In the genomic region with DNA sequence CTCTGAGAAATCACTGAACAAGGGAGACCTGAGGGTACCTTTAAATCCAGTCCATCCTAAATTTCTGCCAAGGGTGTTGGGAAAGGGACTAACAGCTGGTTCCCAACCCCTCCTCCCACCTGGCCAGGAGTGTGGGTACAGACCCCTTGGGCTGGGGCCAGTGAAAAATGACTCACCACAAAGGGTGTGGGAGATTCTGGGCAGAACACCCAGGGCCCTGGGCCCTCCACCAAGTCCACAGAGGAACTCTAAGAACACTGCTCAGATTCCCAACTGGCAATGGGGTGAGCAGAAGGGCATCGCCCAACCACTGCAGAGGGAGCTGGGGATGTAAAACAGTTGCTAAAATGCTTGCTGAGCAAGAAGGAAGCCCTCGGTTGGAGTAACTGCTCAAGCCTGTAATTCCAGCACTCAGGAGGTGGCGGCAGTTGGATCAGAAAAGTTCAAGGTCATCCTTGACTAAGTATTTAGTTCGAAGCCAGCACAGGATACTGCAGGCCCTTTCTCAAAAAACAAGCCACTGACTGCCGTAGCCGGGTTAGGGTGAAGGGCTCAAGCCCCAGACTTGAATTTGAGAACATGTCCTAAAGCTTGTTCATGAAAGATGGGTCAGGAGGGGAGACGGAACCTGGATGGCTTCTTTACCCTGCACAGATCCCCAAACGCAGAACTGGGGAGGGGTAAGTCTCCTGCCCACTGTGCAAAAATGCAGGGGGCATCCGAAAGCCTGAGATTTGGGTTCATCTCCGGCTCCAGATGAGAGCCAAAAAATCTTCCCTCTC, we compare ENCODE assay signal across 7 mouse cellular contexts. TPM values are rescaled to one million over a fixed set of nuclear protein-coding genes. Genes with fewer than 3 reads are reported as not detected.
DNase-seq lines count a peak whose midpoint lies in the region; ATAC-seq and TF ChIP-seq lines count a peak whose summit lies in the region.

No protein-coding gene starts in this region.

- H3K36me3 ChIP-seq in neural tube, embryonic 11.5 days (ENCODE audit: control insufficient read depth, insufficient read depth, low read length) = no peaks in the 10 kb centered on the region
- H3K36me3 ChIP-seq in forebrain, postnatal 0 days (ENCODE audit: insufficient read depth) = no peaks in the 10 kb centered on the region
- no peaks in the 10 kb centered on the region for H3K36me3 ChIP-seq in intestine, embryonic 14.5 days (ENCODE audit: control insufficient read depth, insufficient read depth, low read length)
- no peaks in the 10 kb centered on the region for H3K36me3 ChIP-seq in midbrain, postnatal 0 days (ENCODE audit: insufficient read depth, low read length)

- peaks cover 29% of the 10 kb centered on the region for H3K4me1 ChIP-seq in neural tube, embryonic 11.5 days (ENCODE audit: control insufficient read depth, insufficient read depth, low read length)
- peaks cover 24% of the 10 kb centered on the region for H3K4me1 ChIP-seq in forebrain, postnatal 0 days (ENCODE audit: insufficient read depth)
- H3K4me1 ChIP-seq in intestine, embryonic 14.5 days (replicated peaks; ENCODE audit: control insufficient read depth, insufficient read depth, low read length) = peaks cover 38% of the 10 kb centered on the region
- H3K4me1 ChIP-seq in midbrain, postnatal 0 days (ENCODE audit: insufficient read depth, low read length) = peaks cover 24% of the 10 kb centered on the region

- TF ChIP-seq CTCF in forebrain, postnatal 0 days (IDR thresholded peaks at IDR 0.05; ENCODE audit: low read depth) = no peak
- no peak for TF ChIP-seq CTCF in midbrain, postnatal 0 days (IDR thresholded peaks at IDR 0.05)

- peak overlapping the region; percentile 100 for H3K4me2 ChIP-seq in neural tube, embryonic 11.5 days (ENCODE audit: low read depth)
- H3K4me2 ChIP-seq in forebrain, postnatal 0 days (ENCODE audit: low read depth) = peak overlapping the region; percentile 91
- peak overlapping the region; percentile 98 for H3K4me2 ChIP-seq in intestine, embryonic 14.5 days (ENCODE audit: low read length)
- peak overlapping the region; percentile 98 for H3K4me2 ChIP-seq in midbrain, postnatal 0 days (ENCODE audit: low read depth, low read length, poor library complexity, severe bottlenecking)

- peak overlapping the region; percentile 80 for H3K27ac ChIP-seq in neural tube, embryonic 11.5 days (ENCODE audit: low read depth, low read length)
- H3K27ac ChIP-seq in forebrain, postnatal 0 days (ENCODE audit: low read depth, low read length) = peak overlapping the region; percentile 97
- H3K27ac ChIP-seq in intestine, embryonic 14.5 days (ENCODE audit: low read depth) = peak overlapping the region; percentile 81
- H3K27ac ChIP-seq in midbrain, postnatal 0 days (ENCODE audit: low read depth, low read length) = peak overlapping the region; percentile 93

- no peak for ATAC-seq in neural tube, embryonic 11.5 days (ENCODE audit: insufficient read depth, low FRiP score, low TSS enrichment)
- no peak for ATAC-seq in forebrain, postnatal 0 days
- ATAC-seq in intestine, embryonic 14.5 days (replicated peaks; ENCODE audit: low FRiP score, low TSS enrichment, low read depth) = no peak
- ATAC-seq in midbrain, postnatal 0 days (ENCODE audit: low FRiP score) = no peak

- H3K4me3 ChIP-seq in neural tube, embryonic 11.5 days (ENCODE audit: low read depth, low read length) = peak overlapping the region; percentile 46
- peak overlapping the region; percentile 93 for H3K4me3 ChIP-seq in forebrain, postnatal 0 days (ENCODE audit: low read depth, low read length)
- peak overlapping the region; percentile 88 for H3K4me3 ChIP-seq in intestine, embryonic 14.5 days (ENCODE audit: low read depth, low read length)
- peak overlapping the region; percentile 94 for H3K4me3 ChIP-seq in midbrain, postnatal 0 days (ENCODE audit: low read depth, low read length)

- H3K9me3 ChIP-seq in neural tube, embryonic 11.5 days (ENCODE audit: control insufficient read depth, low read length) = no peaks in the 10 kb centered on the region
- no peaks in the 10 kb centered on the region for H3K9me3 ChIP-seq in forebrain, postnatal 0 days (ENCODE audit: low read length)
- no peaks in the 10 kb centered on the region for H3K9me3 ChIP-seq in intestine, embryonic 14.5 days (ENCODE audit: control insufficient read depth, low read length)
- H3K9me3 ChIP-seq in midbrain, postnatal 0 days (ENCODE audit: low read length) = no peaks in the 10 kb centered on the region

- H3K9ac ChIP-seq in neural tube, embryonic 11.5 days (ENCODE audit: low read length) = peak overlapping the region; percentile 76
- H3K9ac ChIP-seq in forebrain, postnatal 0 days = peak overlapping the region; percentile 78
- H3K9ac ChIP-seq in intestine, embryonic 14.5 days (ENCODE audit: low read length) = peak overlapping the region; percentile 29
- H3K9ac ChIP-seq in midbrain, postnatal 0 days (replicated peaks; ENCODE audit: low read length, poor library complexity, severe bottlenecking) = peak overlapping the region; percentile 73

- no peaks in the 10 kb centered on the region for H3K27me3 ChIP-seq in neural tube, embryonic 11.5 days (ENCODE audit: control insufficient read depth, insufficient read depth, low read length)
- H3K27me3 ChIP-seq in forebrain, postnatal 0 days (ENCODE audit: insufficient read depth, low read length) = no peaks in the 10 kb centered on the region
- H3K27me3 ChIP-seq in intestine, embryonic 14.5 days (replicated peaks; ENCODE audit: control insufficient read depth, insufficient read depth, low read length) = no peaks in the 10 kb centered on the region
- no peaks in the 10 kb centered on the region for H3K27me3 ChIP-seq in midbrain, postnatal 0 days (ENCODE audit: insufficient read depth, low read length)

- DNase-seq in neural tube, embryonic 11.5 days (ENCODE audit: low spot score) = no peak
- DNase-seq in neural tube, embryonic 10.5 days (ENCODE audit: extremely low spot score, low spot score) = no peak
- DNase-seq in adrenal gland, postnatal 25 days = peak; percentile 37
- no peak for DNase-seq in forebrain, postnatal 0 days
- no peak for DNase-seq in intestine, embryonic 14.5 days (ENCODE audit: low spot score)
- DNase-seq in midbrain, postnatal 0 days (ENCODE audit: low spot score) = no peak
- DNase-seq in yolk sac, embryonic 10.5 days (ENCODE audit: low spot score) = no peak

- 22% methylated on average over 10 of the region's 10 CpGs for WGBS in neural tube, embryonic 11.5 days
- WGBS in forebrain, postnatal 0 days = 15% methylated on average over 10 of the region's 10 CpGs
- 17% methylated on average over 10 of the region's 10 CpGs for WGBS in intestine, embryonic 14.5 days
- WGBS in midbrain, postnatal 0 days = 18% methylated on average over 10 of the region's 10 CpGs

RNA-seq across cellular contexts. Expression of gene Ppp1r9b, which starts 1.9 kb away (rescaled TPM):
- polyA plus RNA-seq in neural tube, embryonic 11.5 days (2014; fragmentation: Nextera tagmentation; extraction: Ambion mirVana) = 15.3 and 17.0 TPM in 2 replicates
- total RNA-seq in adrenal gland, postnatal 25 days (2021) = 125 and 146 TPM in 2 replicates
- total RNA-seq in forebrain, postnatal 0 days (2014; rRNA removed) = 184 and 202 TPM in 2 replicates
- polyA plus RNA-seq in forebrain, postnatal 0 days (2015; fragmentation: Nextera tagmentation; extraction: Ambion mirVana) = 22.3 and 24.9 TPM in 2 replicates
- polyA plus RNA-seq in intestine, embryonic 14.5 days (2014; fragmentation: Nextera tagmentation; extraction: Ambion mirVana) = 11.9 and 12.2 TPM in 2 replicates
- 179 and 217 TPM in 2 replicates for total RNA-seq in midbrain, postnatal 0 days (2014; rRNA removed)
- 18.2 and 20.4 TPM in 2 replicates for polyA plus RNA-seq in midbrain, postnatal 0 days (2015; fragmentation: Nextera tagmentation; extraction: Ambion mirVana)

RNA-seq across cellular contexts. Expression of gene Sgca, which starts 12.8 kb away (rescaled TPM):
- polyA plus RNA-seq in neural tube, embryonic 11.5 days (2014; fragmentation: Nextera tagmentation; extraction: Ambion mirVana) = 1.9 and 2.2 TPM in 2 replicates
- total RNA-seq in adrenal gland, postnatal 25 days (2021) = not detected in 2 replicates
- total RNA-seq in forebrain, postnatal 0 days (2014; rRNA removed) = 0.15 TPM in 1 of 2 replicates, not detected in the other
- 0.09 and 0.13 TPM in 2 replicates for polyA plus RNA-seq in forebrain, postnatal 0 days (2015; fragmentation: Nextera tagmentation; extraction: Ambion mirVana)
- polyA plus RNA-seq in intestine, embryonic 14.5 days (2014; fragmentation: Nextera tagmentation; extraction: Ambion mirVana) = 0.22 TPM in 1 of 2 replicates, not detected in the other
- total RNA-seq in midbrain, postnatal 0 days (2014; rRNA removed) = not detected in 2 replicates
- 0.29 and 0.39 TPM in 2 replicates for polyA plus RNA-seq in midbrain, postnatal 0 days (2015; fragmentation: Nextera tagmentation; extraction: Ambion mirVana)

RNA-seq across cellular contexts. Expression of gene Samd14, which starts 20.7 kb away (rescaled TPM):
- 53.1 and 56.2 TPM in 2 replicates for polyA plus RNA-seq in neural tube, embryonic 11.5 days (2014; fragmentation: Nextera tagmentation; extraction: Ambion mirVana)
- total RNA-seq in adrenal gland, postnatal 25 days (2021) = 3.0 and 4.4 TPM in 2 replicates
- 145 and 150 TPM in 2 replicates for total RNA-seq in forebrain, postnatal 0 days (2014; rRNA removed)
- 113 and 130 TPM in 2 replicates for polyA plus RNA-seq in forebrain, postnatal 0 days (2015; fragmentation: Nextera tagmentation; extraction: Ambion mirVana)
- polyA plus RNA-seq in intestine, embryonic 14.5 days (2014; fragmentation: Nextera tagmentation; extraction: Ambion mirVana) = 20.3 and 22.1 TPM in 2 replicates
- total RNA-seq in midbrain, postnatal 0 days (2014; rRNA removed) = 221 and 243 TPM in 2 replicates
- 158 and 161 TPM in 2 replicates for polyA plus RNA-seq in midbrain, postnatal 0 days (2015; fragmentation: Nextera tagmentation; extraction: Ambion mirVana)

RNA-seq across cellular contexts. Expression of gene Hils1, which starts 21.6 kb away (rescaled TPM):
- not detected in 2 replicates for polyA plus RNA-seq in neural tube, embryonic 11.5 days (2014; fragmentation: Nextera tagmentation; extraction: Ambion mirVana)
- not detected in 2 replicates for total RNA-seq in adrenal gland, postnatal 25 days (2021)
- total RNA-seq in forebrain, postnatal 0 days (2014; rRNA removed) = not detected in 2 replicates
- polyA plus RNA-seq in forebrain, postnatal 0 days (2015; fragmentation: Nextera tagmentation; extraction: Ambion mirVana) = not detected in 2 replicates
- polyA plus RNA-seq in intestine, embryonic 14.5 days (2014; fragmentation: Nextera tagmentation; extraction: Ambion mirVana) = not detected in 2 replicates
- total RNA-seq in midbrain, postnatal 0 days (2014; rRNA removed) = not detected in 2 replicates
- not detected in 2 replicates for polyA plus RNA-seq in midbrain, postnatal 0 days (2015; fragmentation: Nextera tagmentation; extraction: Ambion mirVana)

RNA-seq across cellular contexts. Expression of gene Pdk2, which starts 52.2 kb away (rescaled TPM):
- 16.2 and 17.9 TPM in 2 replicates for polyA plus RNA-seq in neural tube, embryonic 11.5 days (2014; fragmentation: Nextera tagmentation; extraction: Ambion mirVana)
- total RNA-seq in adrenal gland, postnatal 25 days (2021) = 82.9 and 86.4 TPM in 2 replicates
- total RNA-seq in forebrain, postnatal 0 days (2014; rRNA removed) = 6.9 and 10.2 TPM in 2 replicates
- polyA plus RNA-seq in forebrain, postnatal 0 days (2015; fragmentation: Nextera tagmentation; extraction: Ambion mirVana) = 31.9 and 38.1 TPM in 2 replicates
- polyA plus RNA-seq in intestine, embryonic 14.5 days (2014; fragmentation: Nextera tagmentation; extraction: Ambion mirVana) = 26.4 and 29.6 TPM in 2 replicates
- 14.1 and 18.1 TPM in 2 replicates for total RNA-seq in midbrain, postnatal 0 days (2014; rRNA removed)
- polyA plus RNA-seq in midbrain, postnatal 0 days (2015; fragmentation: Nextera tagmentation; extraction: Ambion mirVana) = 30.8 and 32.7 TPM in 2 replicates
